Mouse (Mus musculus): ENCODE measurements around the gene Angptl7.

Angptl7 gene

DNA sequence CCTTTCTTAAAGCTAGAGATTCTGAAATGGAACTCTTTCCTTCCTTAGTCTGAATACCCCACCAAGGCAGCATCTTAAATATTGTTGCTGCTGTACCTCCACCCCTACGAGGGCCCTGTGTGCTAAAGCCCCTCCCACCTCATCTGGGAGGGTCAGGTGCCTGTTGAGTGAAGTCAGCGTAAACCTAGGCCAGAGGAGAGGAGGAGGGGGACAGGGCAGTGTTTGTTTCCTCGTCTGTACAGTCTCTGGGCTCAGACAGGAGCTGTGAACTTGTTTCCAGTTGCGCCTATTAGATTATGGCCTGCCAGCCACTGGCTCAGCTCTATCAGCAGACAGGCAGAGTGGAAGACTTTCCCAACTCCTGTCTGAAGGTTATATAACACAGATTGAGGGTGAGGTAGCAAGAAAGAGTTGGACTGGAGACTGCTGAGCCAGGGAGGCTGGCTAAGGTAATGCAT, at the start of gene Angptl7:
Angptl7 (minus strand) TSS at position 51 of the 458 bp plus-strand sequence.
- DNase-seq (ENCODE audit: low spot score in 2 of 2) = no peak

DNA sequence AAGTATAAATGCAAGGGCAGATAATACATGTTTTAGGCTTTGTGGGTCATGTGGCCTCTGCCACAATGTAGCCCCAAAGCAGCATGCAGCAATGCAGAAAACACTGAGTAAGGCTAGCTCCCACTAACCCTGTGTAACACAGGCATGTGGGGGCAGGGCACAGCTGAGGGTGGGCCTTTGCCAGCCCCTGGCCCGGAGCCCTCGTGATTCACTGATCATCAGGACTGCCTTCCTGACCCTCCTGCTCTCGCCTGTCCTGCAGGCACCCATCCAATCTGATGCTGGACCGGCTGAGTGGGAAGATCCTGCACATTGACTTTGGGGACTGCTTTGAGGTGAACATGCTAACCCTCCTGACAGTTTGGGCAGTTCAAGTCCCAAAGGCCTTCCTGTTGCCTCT, 48.8 kb upstream of the Angptl7 start:
- no peak for DNase-seq (ENCODE audit: low spot score in 2 of 2)

DNA sequence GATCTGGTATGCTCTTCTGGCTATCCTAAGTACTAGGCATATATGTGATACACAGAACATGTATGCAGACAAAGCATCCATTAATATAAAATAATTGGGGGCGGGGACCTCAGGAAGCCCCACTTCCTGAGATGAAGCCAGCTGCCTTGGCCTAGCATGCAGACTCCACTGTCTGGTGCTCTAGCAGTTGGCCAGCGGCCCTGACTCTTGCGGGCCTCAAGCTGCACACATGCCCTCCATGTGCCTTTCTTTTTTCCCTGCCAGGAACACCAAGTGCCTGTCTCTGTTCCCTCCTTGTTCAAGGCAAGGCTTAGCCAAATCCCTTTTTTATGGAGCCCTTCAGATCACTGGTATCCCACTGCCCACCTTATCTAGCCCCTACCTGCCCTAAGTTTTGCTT, 35.6 kb upstream of the Angptl7 start:
- DNase-seq (ENCODE audit: low spot score in 2 of 2) = no peak

DNA sequence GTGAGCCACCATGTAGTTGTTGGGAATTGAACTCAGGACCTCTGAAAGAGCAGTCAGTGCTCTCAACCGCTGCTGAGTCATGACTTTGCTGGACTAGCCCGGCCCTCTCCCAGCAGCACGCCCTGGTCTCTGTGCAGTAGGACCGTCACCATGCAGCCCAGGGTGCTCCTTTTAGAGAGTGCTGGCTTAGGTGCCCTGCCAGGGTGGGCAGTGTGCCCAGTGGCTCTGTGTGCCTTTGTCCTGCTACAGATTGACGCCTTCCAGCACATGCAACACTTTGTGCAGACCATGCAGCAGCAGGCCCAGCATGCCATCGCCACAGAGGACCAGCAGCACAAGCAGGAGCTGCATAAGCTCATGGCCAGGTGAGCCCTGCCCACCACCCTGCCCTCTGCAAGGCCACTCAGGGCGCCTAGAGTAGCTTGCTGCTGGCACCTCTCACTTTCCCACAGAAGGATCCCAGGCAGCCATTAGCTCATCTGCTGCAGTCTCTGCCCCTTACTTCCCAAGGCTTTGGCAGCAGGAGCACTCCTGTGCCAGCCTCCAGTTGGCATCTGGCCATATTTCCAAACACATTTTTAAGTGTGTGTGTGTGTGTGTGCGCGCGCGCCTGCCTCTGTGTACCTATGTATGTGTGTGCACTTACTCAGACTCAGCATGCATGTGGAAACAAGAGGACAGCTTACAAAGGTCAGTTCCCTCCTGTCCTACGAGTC, 33.5 kb upstream of the Angptl7 start:
- no peak for DNase-seq (ENCODE audit: low spot score in 2 of 2)

DNA sequence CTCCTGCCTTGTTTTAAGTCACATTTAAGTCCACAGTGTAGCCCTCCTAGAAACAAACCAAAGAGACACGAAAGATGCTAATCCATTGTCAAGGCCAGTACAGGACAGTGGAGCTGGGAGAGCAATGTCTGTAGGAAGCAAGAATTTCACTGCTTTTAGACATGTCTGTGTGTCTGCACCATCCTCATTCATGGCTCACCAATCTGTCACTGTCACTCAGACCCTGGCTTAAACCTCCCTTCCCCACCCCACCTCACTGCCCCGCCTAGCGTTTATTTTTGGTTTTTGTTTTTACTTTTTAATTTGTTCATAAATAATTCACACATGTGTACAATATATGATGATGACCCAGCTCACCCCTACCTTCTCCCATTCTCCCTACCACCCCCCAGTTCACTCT, 32.3 kb upstream of the Angptl7 start:
- no peak for DNase-seq (ENCODE audit: low spot score in 2 of 2)

DNA sequence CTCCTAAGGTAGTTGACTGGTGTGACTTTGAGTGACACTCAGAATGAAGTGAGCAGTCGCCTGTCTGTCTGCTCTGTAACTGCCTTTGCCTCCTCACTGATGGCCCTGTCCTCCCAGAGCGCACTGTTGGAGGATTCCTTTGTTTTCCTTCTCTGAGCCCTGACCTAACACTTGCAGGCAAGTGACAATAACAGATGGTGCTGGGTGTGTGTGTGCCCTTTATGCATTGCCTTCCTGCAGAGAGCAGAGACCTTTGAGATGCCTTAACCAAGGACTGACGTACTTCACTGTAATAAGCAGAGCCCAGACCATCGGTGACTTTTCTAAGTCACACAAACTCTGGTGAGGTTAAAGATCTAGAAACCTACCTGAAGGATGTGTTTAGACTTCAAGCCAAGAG, 31.1 kb upstream of the Angptl7 start:
- DNase-seq (ENCODE audit: low spot score in 2 of 2) = no peak

DNA sequence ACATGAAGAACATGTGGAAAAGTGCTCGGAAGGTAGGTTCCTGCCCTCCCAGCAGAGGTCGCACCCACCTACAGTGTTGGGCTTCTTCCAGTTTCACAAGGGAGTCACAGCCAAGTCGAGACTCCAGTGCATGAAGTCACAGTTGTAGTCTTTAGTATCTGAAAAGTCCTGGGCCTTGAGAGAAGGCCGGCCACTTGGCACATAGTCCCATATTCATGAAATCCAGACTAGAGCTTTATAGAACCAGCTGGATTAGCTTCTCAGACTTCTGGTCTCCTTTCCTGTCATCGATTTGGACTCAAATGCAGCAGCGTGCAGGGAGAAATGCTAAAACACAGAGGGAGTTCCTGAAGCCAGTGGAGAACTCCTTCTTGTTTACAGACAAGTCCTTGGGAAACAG, 30.5 kb upstream of the Angptl7 start:
- no peak for DNase-seq (ENCODE audit: low spot score in 2 of 2)

DNA sequence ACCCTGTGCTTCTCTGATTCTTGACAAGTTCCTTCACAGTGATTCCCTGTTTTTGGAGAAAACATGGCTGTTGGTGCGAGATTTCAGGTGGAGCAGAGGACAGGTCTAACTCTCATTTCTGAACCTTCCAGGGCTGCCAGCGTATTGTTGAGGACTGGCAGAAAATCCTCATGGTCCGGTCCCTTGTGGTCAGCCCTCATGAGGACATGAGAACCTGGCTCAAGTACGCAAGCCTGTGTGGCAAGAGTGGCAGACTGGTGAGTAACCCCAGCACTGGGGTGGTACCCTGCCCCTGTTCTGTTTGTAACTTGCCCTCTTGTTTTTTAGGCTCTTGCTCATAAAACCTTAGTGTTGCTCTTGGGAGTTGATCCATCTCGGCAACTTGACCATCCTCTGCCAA, 30.1 kb upstream of the Angptl7 start:
- no peak for DNase-seq (ENCODE audit: low spot score in 2 of 2)

DNA sequence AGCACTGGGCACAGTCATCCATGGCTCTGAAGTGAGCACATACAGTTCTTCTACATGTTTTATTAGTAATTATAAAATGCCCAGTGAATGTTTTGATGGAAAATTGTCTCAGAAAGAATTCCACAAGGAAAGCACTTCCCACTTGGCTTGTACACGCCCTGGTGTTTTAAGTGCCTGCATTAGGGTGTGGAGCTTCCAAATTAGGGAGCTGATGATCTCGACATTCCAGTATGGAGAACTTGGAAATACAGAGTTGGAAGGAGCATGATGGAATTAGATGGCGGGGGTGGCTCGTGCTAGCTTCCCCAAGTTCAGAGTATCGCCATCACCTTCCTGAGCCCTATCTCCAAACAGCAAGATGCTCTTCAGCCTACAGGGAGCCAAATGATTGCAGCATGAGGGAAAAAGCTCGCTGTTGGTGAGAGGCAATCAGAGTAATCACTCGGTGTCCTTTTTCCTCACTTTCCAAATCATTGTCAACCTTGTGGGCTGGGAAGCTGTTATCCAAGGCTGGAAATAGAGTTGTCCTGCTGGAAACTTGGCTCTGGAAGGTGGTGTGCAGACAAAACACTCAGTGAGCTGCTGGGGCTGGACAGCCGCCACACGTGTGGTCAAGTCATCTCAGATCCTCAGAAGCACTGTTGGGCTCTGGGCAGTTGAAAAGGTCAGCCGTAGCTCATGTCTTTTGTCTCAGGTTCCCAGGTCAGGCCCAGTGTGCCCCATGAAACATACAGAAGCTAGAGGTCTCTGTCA, 27.1 kb upstream of the Angptl7 start:
- DNase-seq (ENCODE audit: low spot score in 2 of 2) = no peak

DNA sequence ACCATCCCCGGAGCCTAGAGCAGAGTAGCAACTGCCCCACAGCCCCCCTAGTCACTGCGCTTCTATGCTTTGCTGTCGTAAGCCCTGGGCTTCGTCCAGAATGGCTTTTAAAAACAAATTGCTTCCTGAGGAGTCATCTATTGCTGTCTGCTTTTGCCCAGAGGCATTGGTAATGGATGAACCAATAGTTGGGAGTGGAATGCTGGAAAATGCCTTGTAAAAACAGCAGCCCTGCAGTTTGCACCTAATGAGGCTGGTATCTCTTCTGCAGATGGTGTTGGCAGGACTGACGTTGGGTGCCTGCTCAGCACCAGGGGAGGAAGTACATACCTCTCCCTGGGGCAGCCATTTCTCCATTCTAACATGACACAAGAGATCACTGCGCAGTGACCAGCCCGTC, 23.3 kb upstream of the Angptl7 start:
- DNase-seq (ENCODE audit: low spot score in 2 of 2) = no peak

DNA sequence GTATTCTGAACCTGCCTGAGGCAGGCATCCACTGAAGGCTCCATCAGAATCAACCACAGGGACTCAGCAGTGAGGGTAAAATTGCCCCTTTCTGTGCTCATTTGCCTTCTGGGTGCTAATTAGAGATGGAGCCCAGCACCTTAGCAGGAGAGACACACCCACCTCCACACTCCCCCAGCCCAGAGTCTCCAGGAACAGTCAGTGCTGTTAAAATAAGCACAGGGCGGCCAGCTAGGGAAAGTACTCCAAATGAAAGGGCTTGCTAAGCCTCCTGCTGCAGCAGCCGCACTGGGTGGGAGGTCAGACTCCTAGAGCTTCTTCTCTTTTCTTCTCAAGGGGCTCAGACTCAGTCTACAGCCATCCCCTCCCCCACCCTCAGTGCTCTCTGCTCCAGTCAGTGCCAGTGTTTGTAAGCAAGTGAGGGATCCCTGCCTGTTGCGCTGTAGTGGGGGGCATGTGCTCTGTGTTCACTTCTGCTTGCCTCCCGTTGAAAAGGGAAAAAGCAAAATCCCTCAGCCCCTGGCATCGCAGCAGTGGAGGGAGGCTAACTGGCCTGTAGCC, 18.1 kb upstream of the Angptl7 start:
- no peak for DNase-seq (ENCODE audit: low spot score in 2 of 2)

DNA sequence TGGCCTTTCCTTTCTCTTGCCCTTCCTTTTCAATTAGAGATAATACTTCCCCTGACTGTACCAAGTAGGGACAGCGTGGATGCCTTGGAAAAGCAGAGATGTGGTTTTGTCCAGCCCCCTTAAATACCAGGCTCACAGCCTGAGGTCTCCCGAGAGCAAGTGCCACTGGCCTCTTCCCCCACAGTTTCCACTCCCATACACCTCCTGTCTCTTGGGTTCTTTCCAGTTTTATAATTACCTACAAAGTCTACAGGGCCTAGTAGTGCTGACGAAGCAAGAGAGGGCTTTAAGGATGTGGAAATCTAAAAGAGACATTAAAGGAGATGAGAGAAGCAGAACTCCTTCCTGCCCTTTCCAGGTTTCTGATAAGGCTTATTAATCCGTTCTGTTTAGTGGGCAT, 17.5 kb upstream of the Angptl7 start:
- DNase-seq (ENCODE audit: low spot score in 2 of 2) = no peak

DNA sequence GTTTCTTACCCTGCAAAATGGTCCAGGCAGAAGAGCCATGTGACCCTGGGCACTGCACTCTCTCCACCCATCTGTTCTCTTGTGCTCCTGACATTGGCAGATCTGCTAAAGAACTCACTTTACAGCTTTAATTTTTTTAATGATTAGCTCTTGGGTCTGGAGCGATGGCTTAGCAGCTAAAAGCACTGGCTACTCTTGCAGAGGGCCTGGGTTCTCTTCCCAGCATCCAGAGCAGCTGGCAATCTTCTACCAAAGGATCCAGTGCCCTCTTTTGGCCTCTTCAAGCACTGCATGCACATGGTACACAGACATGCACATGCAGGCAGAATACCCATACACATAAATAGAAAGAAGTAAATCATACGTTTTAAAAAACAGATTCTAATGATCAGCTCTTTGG, 15.1 kb upstream of the Angptl7 start:
- DNase-seq (ENCODE audit: low spot score in 2 of 2) = no peak

DNA sequence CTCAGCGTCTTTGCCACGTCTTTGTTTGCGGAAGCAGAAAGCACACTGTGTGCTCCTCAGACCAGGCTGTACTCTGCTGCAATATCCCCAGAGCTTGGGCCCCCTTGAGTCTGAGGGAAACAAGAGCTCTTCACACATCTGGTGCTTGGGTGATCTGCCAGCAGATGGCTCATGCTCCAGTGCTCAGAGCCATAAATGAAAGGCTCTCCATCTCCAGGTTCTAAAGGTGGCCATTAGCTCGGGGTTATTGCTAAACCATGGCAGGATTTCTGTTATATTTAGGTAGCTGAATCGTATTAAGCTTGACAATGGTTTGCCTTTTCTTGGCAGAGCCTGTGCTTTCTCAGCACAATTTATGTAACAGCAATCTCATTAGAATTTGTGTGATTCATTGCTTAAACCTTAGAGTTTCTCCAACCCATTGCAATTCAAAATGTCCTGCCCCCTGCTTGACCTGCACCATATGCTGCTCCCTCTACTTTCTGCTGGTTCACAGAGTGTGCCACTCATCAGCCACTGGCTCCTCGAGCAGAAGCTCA, 12.8 kb upstream of the Angptl7 start:
- peak; percentile 53 to 58 for DNase-seq (ENCODE audit: low spot score in 2 of 2)

DNA sequence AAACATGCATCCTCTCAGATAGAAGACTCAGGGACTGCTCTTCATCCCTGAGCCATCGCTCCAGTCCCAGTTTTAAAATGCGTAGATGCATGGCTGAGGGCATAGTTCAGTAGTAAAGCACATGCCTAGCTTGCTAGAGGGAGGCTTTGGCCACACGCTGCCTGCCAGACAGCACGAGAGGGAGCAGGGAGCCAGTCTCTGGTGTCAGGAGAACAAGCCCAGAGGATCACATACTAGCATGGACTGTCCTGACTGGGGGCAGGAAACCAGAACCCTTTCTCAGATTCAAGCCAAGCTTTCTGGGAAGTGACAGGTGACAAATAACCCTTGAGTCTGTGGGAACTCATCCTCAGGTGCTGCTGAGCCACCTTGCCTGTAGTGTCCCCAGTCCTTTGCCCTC, 11.1 kb upstream of the Angptl7 start:
- no peak for DNase-seq (ENCODE audit: low spot score in 2 of 2)

DNA sequence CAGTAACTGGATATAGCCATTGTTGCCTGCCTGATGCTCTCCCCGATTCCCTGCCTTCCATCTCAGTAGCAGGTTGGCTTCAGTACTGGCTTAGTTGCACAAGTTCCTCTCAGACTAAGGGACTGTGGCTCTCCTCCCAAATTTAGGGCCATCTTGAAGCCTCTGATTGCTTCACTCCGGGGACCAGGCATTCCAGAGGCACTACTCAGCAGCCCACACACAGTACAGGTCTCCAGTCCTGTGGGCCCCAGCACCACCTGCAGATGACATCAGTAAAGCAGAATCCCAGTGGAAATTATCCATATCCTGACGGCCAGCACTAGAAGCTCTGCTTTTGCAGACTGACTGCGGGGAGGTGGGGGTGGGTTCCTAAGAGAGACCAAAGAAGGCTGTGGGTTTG, 10.4 kb upstream of the Angptl7 start:
- no peak for DNase-seq (ENCODE audit: low spot score in 2 of 2)

DNA sequence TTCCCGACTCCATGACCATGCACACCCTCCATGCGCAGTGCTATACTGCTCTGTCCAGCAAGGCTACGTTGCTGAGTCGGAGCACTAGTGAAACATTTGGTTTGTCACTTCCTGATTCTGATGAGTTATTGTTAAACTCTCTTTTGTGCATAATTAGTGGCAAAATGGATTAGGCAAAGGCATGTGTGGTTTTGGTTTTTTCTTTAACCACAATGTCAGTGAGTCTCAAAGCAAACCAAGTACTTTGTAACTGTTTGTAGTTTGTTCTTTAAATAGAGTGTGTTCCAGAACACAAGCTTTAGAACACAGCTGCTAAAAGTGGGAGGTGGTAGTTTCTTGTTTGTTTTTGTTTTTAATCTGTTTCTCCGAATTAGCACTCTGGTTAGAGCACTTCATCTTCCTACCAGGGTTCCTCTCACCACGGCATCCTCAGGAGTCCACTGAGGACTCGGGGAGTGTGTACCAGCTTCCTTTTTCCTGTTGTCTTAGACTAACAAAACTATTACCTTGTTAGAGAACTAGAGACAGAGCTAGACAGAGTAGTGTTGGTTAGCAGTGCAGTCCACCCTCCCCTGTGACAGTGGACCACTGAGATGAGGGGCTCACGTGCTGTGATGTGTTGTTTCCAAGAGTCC, 9.3 kb upstream of the Angptl7 start:
- DNase-seq (ENCODE audit: low spot score in 2 of 2) = no peak

DNA sequence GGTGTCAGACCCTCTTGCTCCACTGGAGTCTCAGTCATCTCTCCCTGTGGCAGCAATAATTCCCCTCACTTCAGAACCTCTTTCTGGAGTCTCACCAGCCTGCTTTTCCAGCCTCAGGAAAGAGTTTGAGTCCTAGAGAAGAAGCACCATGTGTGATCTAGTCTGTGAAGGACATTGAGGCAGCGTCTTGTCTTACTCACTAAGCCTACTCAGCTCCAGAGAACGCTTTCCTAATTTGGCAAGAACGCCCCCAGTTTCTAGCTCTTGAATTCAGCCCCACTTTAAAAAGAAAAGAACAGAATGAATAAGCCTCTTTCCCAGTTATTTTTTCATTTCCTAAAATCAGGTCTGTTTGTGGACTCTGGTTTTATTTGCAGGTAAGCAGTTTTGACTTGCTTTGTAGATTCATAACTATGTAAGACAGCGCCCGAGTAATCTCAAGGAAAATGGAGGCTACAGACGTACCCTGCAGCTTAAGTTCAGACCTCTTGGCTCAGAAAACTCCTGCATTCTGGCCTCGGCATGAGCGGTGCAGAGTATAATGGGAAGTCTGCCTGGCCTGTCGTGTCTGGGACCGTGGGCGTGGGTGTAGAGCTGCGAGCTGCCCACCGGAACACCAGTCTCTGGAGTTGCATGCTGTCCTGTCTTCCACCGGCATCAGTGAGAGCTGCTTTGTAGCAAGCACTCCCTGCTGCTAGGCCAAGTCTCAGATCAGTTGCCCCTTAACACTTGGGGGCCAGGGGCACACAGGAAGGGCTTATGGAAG, 8.0 kb upstream of the Angptl7 start:
- DNase-seq (ENCODE audit: low spot score in 2 of 2) = peak; percentile 50 to 59

DNA sequence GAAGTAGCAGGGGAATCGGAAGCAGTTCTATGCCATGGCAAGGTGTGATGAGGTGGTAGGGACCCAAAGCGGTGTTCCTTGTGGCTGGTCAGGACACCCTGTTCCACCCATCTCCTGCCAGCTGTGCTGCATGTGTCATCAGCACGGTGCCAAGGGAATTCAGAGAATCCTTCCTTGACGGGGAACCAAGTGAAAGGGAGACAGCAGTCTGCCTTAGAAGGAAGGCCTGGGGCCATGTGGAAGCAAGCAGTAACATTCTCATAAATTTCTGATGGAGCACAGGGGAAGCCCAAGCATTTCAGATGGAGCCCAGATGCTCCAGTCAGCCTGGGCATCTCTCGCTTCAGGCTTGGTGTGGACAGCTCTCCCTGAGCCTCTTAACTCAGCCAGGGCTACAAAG, 7.3 kb upstream of the Angptl7 start:
- no peak for DNase-seq (ENCODE audit: low spot score in 2 of 2)

DNA sequence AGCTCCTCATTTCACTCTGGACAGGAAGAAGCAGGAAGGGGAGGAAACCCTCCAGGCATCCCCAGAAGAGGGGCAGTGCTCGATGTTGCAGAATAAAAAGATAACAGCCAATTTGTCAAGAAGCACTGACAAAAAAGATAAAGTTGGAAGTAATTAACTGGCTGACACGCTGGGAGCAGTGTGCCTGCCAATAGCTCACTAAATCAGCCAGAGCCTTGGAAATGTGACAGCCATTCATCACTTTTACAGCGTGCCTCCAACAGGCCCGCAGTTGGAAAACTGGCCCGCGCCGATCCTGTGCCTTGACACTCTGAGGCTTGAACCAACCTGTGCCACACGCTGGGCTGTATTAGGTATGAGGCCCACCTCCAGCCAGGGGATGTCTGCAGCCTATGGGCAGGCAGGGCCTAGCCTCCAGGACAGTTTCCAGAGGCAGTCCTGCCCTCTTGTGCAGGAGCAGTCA, 4.3 kb upstream of the Angptl7 start:
- peak in 1 of 2 experiments; percentile 33 for DNase-seq (ENCODE audit: low spot score in 2 of 2)

Data from right cerebral cortex, adult 2 months (tissue).